Mouse (Mus musculus) left cerebral cortex, adult 2 months (tissue): Measurements from ENCODE around the gene Slc39a3. TPM values are rescaled to one million over a fixed set of nuclear protein-coding genes. Genes with fewer than 3 reads are reported as not detected.
"Not testable (repeated sequence)": the region's sequence is repeated elsewhere in the genome, so short reads cannot be mapped to it uniquely, and the experiment has no call there.

Experiments
- DNase-seq, 2 experiments: peaks; one replicate each; pipeline ENCODE4 v3.0.0; 2021 to 2022; ENCODE audit warnings: low spot score in 2 of 2, mixed read lengths in 1 of 2; ENCODE audit errors: extremely low spot score in 1 of 2
- H3K27ac ChIP-seq: fragments of 200-600 bp; 2 replicates; pipeline ENCODE4 v1.8.1; 2022
- H3K4me3 ChIP-seq: fragments of 200-600 bp; 2 replicates; pipeline ENCODE4 v1.8.1; 2022
- CTCF ChIP-seq: fragments of 200-600 bp; IDR thresholded peaks from 2 replicates; pipeline ENCODE4 v1.8.1; 2022; ENCODE audit warnings: antibody characterized with exemption, mild to moderate bottlenecking, moderate library complexity
- intact Hi-C: fragments of 180-260 bp; cut with DNase I; formaldehyde crosslinking; loops from one replicate; pipeline ENCODE4 v1.15.1; 2025
- total RNA-seq, 2 experiments: library from RNA; stranded (reverse); gene quantifications; 2 replicates each; pipeline ENCODE4 v1.2.3; 2021

Gene Slc39a3
- total RNA-seq, 2 experiments from 2014 or later: 61.3 to 62.5 TPM

DNA sequence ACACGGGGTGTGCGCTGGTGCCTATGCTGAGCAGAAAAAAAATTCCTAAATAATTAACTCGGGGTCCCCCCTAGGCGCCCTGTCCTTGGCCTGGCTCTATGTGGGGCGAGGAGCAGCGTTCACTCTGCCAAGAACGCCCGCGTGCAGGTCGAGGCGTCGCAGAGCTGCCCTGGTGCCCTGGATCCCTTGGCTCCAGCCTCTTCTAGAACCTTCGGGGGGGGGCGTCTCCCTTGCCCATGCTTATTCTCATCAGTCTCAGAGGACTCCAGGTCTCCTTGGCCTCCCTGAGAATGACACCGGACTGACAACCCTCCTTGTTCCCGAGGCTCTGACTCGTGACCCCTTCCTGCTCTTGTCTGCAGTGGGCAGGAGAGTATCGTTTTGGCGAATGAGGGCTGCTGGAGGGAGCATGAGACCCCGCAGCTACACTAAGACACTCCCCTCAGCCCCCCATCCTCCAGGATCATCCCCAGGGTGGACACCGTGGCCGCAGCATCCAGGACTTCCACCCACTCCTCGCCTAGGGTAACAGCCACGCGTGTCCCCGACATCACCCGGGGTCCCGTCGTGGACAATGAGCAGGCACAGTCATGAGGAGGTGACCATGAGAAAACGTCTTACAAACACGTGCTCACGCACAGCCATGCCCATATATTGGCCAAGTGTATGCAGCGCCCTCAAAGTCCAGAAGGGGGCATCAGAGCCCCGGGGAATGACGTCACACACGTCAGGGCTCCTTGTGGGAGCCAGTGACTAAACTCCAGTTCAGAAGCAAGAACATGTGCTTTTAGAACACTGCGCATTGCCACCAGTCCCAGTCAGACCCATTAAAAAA, 37.6 kb downstream of the Slc39a3 start:
- peak; percentile 94 for TF ChIP-seq CTCF
- no peak overlapping the region for H3K4me3 ChIP-seq
- peak overlapping the region; percentile 76; the same call in 1 of the 2 replicates for H3K27ac ChIP-seq
- peak; percentile 85 to 90 for DNase-seq
- intact Hi-C loops: loop anchor here (1.0 to 5.0 kb wide), 4 partner anchors 38 to 172 kb away; partner anchors contain the start of genes Oaz1 and Slc39a3

DNA sequence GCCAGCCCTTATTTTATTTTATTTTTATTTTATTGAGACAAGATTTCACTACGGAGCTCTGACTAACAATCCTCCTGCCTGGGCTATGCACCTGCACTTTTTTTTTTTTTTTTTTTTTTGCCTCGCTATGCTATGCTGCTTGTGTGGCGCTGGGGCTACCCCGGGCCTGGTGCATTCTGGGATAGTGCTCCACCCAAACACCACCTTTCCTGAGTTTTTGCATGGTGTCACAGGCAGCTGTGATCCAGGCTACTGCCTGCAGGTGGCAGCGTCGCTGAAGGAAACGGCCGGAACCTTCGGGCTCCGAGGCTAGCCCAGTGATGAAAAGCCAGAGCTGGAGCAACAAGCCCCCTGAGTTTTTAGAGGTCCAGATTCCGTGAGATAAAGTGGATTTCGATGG, 38.4 kb downstream of the Slc39a3 start:
- TF ChIP-seq CTCF: peak; percentile 73
- DNase-seq: peak; percentile 64 to 77
- Histone ChIP-seq H3K27ac (no peak overlapping the region), H3K4me3 (no peak overlapping the region)
- intact Hi-C loops: loop anchor here (1.0 to 5.0 kb wide), 2 partner anchors 84 to 171 kb away; partner anchors contain the start of gene Oaz1

DNA sequence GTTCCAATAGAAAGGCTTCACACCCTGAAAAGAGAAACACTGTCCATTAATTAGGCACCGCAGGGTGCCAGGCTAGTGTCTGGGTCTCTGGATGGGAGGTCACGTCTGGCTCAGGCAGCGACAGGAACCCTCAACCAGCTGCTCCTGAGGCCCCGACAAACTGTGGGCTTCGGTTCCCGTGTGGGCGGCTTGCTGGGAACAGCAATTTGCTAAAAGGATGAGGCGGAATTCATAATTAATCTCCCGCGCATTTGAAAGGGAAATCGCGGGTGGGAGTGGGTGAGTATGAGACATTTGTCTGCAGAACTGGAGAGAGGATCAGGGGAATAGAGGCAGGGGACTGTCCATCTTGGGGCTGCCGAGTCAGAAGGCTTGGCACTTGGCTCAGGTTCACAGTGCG, 39.2 kb downstream of the Slc39a3 start:
- intact Hi-C loops: loop anchor here (5.0 kb wide), 1 partner anchor 171 kb away; the partner anchor contains the start of gene Oaz1
- no peak for DNase-seq
- no peak overlapping the region for H3K4me3 ChIP-seq
- TF ChIP-seq CTCF: no peak
- no peak overlapping the region for H3K27ac ChIP-seq

DNA sequence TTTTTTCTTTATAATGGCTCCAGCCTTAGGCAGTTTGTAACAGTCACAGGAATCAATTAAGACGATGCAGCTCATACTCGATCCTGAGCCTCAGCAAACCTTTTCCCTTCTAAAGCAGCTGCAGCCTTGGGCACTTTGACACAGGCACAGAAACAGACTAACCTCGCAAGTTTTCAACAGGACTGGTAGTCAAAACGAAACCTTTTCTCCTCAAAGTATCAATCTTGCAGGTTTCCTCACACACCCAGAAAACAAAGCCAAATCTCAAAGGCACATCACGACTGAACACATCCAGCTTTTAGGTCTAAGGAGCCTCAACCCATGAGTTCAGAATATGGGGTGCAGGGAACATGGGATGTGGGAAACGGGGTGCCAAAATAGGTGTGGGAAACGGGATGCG, 39.9 kb downstream of the Slc39a3 start:
- no peak overlapping the region for H3K4me3 ChIP-seq
- no peak for DNase-seq
- TF ChIP-seq CTCF: no peak
- intact Hi-C loops: loop anchor here (5.0 kb wide), 1 partner anchor 170 kb away; the partner anchor contains the start of gene Oaz1
- no peak overlapping the region for H3K27ac ChIP-seq

DNA sequence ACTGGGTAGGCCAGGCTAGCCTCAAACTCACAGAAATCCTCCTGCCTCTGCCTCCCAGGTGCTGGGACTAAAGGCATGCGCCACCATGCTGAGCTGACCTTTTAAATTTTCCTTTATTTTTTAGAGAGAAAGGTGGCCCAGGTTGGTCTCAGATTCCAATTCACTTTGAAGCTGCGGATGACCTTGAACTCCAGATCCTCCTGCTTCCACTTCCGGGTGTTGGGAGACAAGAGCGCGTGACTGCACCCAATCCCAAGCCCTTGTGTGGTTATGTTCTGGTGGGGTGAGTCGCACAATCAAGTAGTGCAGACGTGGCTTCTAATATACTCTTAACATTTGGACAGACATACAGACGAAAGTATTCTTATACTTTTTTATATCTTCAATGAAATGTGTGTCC, 40.7 kb downstream of the Slc39a3 start:
- no peak for DNase-seq
- TF ChIP-seq CTCF: no peak
- no peak overlapping the region for H3K4me3 ChIP-seq
- H3K27ac ChIP-seq: no peak overlapping the region
- intact Hi-C loops: loop anchor here (5.0 kb wide), 1 partner anchor 169 kb away; the partner anchor contains the start of gene Oaz1

DNA sequence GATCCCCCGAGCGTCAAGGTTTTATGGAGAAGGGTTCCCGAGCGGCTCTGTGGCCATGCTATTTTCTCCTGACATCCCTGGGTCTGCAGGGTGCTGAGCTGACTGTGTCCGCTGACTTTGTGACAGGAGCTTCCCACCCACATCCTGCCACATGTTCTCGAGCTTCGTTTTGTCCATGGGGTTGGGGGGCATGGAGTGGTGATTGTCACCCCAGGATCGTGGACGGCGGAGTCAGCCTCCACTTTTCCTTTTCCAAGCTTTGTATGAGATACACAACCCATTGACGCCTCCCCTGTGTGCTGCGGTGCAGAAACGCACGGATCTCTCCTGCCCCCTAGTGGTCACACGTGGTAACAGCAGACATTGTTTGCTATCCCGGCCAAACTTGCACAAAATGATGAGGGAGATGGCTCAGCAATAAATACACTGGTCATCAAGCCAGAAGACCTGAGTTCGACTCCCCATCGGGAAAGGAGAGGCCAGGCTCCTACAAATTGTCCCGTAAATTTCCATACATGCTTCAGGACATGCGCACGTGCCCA, 42.1 kb downstream of the Slc39a3 start:
- intact Hi-C loops: loop anchor here (2.0 to 5.0 kb wide), 2 partner anchors 114 to 168 kb away; partner anchors contain the start of gene Oaz1
- peak overlapping the region; percentile 18 for H3K4me3 ChIP-seq

DNA sequence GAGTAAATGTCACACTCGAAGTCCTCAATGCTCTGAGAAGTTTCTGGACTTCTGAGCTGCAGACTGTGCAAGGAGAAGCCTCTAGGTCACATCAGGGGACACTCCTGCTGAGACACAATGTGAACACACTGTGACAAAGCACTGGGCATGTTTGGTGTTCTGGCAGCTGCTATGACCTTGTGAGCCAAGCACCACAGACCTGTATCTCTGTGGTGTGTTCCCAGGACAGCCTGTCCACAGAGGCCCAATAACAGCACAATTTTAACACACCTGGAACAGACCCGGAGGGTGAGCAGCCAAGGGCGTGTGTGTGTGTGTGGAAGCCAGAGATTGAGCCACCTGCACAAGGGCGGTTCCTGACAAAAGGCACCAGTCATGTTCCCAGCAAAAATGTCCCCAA, 42.6 kb downstream of the Slc39a3 start:
- no peak for DNase-seq
- Histone ChIP-seq H3K4me3 (peak overlapping the region; percentile 18; the same call in 1 of the 2 replicates), H3K27ac (peak overlapping the region; percentile 7; the same call in 1 of the 2 replicates)
- intact Hi-C loops: loop anchor here (2.0 to 5.0 kb wide), 3 partner anchors 114 to 247 kb away; partner anchors contain the start of gene Oaz1
- no peak for TF ChIP-seq CTCF

More for the DNA sequence above, 42.1 kb downstream of the Slc39a3 start:
- peak; percentile 98 for TF ChIP-seq CTCF
- DNase-seq: peak; percentile 84 to 89
- peak overlapping the region; percentile 7; the same call in 1 of the 2 replicates for H3K27ac ChIP-seq

GRCm38 (mm10) chr10:80993276-80993675, 44.0 kb downstream of the Slc39a3 start:
- no peak for TF ChIP-seq CTCF
- no peak for DNase-seq
- H3K4me3 ChIP-seq: no peak overlapping the region
- H3K27ac ChIP-seq: peak overlapping the region; percentile 24; the same call in 1 of the 2 replicates
- intact Hi-C loops: loop anchor here (1.0 to 5.0 kb wide), 2 partner anchors 65 to 246 kb away; no protein-coding TSS in a partner anchor

GRCm38 (mm10) chr10:80991945-80992344, 45.3 kb downstream of the Slc39a3 start:
- DNase-seq: no peak
- TF ChIP-seq CTCF: no peak
- no peak overlapping the region for H3K27ac ChIP-seq
- intact Hi-C loops: loop anchor here (5.0 kb wide), 1 partner anchor 245 kb away; no protein-coding TSS in a partner anchor
- H3K4me3 ChIP-seq: no peak overlapping the region

DNA sequence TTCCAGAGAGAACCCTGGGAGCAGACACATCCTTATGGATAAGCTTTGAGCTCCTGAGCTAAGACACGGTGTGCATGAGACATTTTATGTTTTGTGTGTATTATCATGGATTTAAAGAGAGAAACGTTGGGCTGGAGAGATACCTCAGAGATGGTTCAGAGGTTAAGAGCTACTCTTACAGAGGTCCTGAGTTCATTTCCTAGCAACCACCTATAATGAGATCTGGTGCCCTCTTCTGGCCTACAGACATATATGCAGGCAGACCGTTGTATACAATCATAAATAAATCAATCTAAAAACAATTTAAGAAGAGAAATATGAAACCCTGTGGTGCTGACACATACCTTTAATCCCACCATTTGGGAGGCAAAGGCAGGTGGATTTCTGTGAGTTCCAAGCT, 46.2 kb downstream of the Slc39a3 start:
- TF ChIP-seq CTCF: peak; percentile 58
- Histone ChIP-seq H3K27ac (no peak overlapping the region), H3K4me3 (no peak overlapping the region)
- intact Hi-C loops: loop anchor here (5.0 kb wide), 1 partner anchor 244 kb away; no protein-coding TSS in a partner anchor
- no peak for DNase-seq

DNA sequence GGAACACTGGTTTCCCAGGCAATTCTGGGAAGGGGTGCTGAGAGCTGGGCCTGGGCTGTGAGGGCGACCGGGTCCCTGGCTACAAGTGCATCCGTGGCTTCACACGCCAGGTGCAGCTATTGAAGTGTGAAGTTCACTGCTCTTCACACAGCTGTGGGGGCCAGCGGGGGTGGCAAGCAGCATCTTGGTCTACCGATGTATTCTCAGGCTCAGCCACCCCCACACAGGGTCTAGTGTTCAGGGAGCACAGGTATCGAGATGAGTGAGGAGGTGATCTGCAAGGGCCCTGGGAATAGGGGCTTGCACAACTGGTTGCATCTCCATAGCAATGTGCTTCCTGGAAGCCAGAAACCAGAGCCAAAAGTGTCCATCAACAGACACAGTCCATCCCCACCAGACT, 46.8 kb downstream of the Slc39a3 start:
- intact Hi-C loops: loop anchor here (5.0 kb wide), 1 partner anchor 243 kb away; no protein-coding TSS in a partner anchor
- DNase-seq: no peak

GRCm38 (mm10) chr10:80989854-80990253, 47.4 kb downstream of the Slc39a3 start:
- intact Hi-C loops: loop anchor here (5.0 kb wide), 1 partner anchor 243 kb away; no protein-coding TSS in a partner anchor
- not testable (repeated sequence) for H3K4me3 ChIP-seq, H3K27ac ChIP-seq, DNase-seq

More for the DNA sequence above, 46.8 kb downstream of the Slc39a3 start:
- no peak for TF ChIP-seq CTCF
- Histone ChIP-seq H3K4me3 (no peak overlapping the region), H3K27ac (no peak overlapping the region)
